Mouse (Mus musculus): Measurements from ENCODE around the gene Tln1.
"Not testable (repeated sequence)": the region's sequence is repeated elsewhere in the genome, so short reads cannot be mapped to it uniquely, and the experiment has no call there.

The Tln1 gene

GRCm38 (mm10) chr4:43561997-43562768 lies at the start of gene Tln1, which contains the start of gene Creb3:
Tln1 (minus strand) TSS chr4:43562691.
Creb3 (plus strand) TSS chr4:43562332.
- peak; percentile 96 to 98 for DNase-seq (ENCODE audit: low spot score in 2 of 2)

- no peak for DNase-seq (ENCODE audit: low spot score in 2 of 2)
Measured at GRCm38 (mm10) chr4:43604751-43605685, 42.5 kb upstream of the Tln1 start.

- DNase-seq (ENCODE audit: low spot score in 2 of 2): no peak
Measured at GRCm38 (mm10) chr4:43604099-43604498, 41.6 kb upstream of the Tln1 start.

GRCm38 (mm10) chr4:43600195-43600934 lies 37.9 kb upstream of the Tln1 start:
- no peak for DNase-seq (ENCODE audit: low spot score in 2 of 2)

GRCm38 (mm10) chr4:43598650-43599380 lies 36.3 kb upstream of the Tln1 start:
- no peak for DNase-seq (ENCODE audit: low spot score in 2 of 2)

GRCm38 (mm10) chr4:43598200-43598599 lies 35.7 kb upstream of the Tln1 start:
- DNase-seq (ENCODE audit: low spot score in 2 of 2): no peak

GRCm38 (mm10) chr4:43596597-43596996 lies 34.1 kb upstream of the Tln1 start:
- not testable (repeated sequence) for DNase-seq (ENCODE audit: low spot score in 2 of 2)

- no peak for DNase-seq (ENCODE audit: low spot score in 2 of 2)
Measured at GRCm38 (mm10) chr4:43593453-43593852, 31.0 kb upstream of the Tln1 start.

GRCm38 (mm10) chr4:43591961-43592360 lies 29.5 kb upstream of the Tln1 start:
- no peak for DNase-seq (ENCODE audit: low spot score in 2 of 2)

GRCm38 (mm10) chr4:43591543-43591942 lies 29.1 kb upstream of the Tln1 start:
- no peak for DNase-seq (ENCODE audit: low spot score in 2 of 2)

GRCm38 (mm10) chr4:43587681-43588080 lies 25.2 kb upstream of the Tln1 start:
- no peak for DNase-seq (ENCODE audit: low spot score in 2 of 2)

- DNase-seq (ENCODE audit: low spot score in 2 of 2): no peak
Measured at GRCm38 (mm10) chr4:43586411-43586810, 23.9 kb upstream of the Tln1 start.

- no peak for DNase-seq (ENCODE audit: low spot score in 2 of 2)
Measured at GRCm38 (mm10) chr4:43585682-43586081, 23.2 kb upstream of the Tln1 start.

GRCm38 (mm10) chr4:43584444-43585416 lies 22.2 kb upstream of the Tln1 start, which contains the start of gene Msmp:
Msmp (minus strand) TSS chr4:43584494.
- DNase-seq (ENCODE audit: low spot score in 2 of 2): no peak

- DNase-seq (ENCODE audit: low spot score in 2 of 2): no peak
Measured at GRCm38 (mm10) chr4:43583421-43583820, 20.9 kb upstream of the Tln1 start.

GRCm38 (mm10) chr4:43582241-43582640 lies 19.8 kb upstream of the Tln1 start:
- DNase-seq (ENCODE audit: low spot score in 2 of 2): no peak

GRCm38 (mm10) chr4:43581381-43581780 lies 18.9 kb upstream of the Tln1 start:
- DNase-seq (ENCODE audit: low spot score in 2 of 2): no peak

GRCm38 (mm10) chr4:43580721-43581120 lies 18.2 kb upstream of the Tln1 start:
- DNase-seq (ENCODE audit: low spot score in 2 of 2): no peak

- DNase-seq (ENCODE audit: low spot score in 2 of 2): no peak
Measured at GRCm38 (mm10) chr4:43579731-43580130, 17.2 kb upstream of the Tln1 start.

GRCm38 (mm10) chr4:43579256-43579655 lies 16.8 kb upstream of the Tln1 start:
- DNase-seq (ENCODE audit: low spot score in 2 of 2): no peak
